Mouse (Mus musculus) C2C12 (cell line): Measurements from ENCODE around the gene Vgll4. TPM values are rescaled to one million over a fixed set of nuclear protein-coding genes. Genes with fewer than 3 reads are reported as not detected.

Experiments used
- H3K27me3 ChIP-seq: one replicate; pipeline ENCODE4 v1.6.1; 2011; ENCODE audit not compliant: control insufficient read depth, insufficient read depth, insufficient read length
- H3K36me3 ChIP-seq: one replicate; pipeline ENCODE4 v1.6.1; 2011; ENCODE audit not compliant: control insufficient read depth, insufficient read depth
- H3K4me3 ChIP-seq: one replicate; pipeline ENCODE4 v1.5.1; 2011; ENCODE audit warnings: mild to moderate bottlenecking, control low read depth; ENCODE audit not compliant: poor library complexity, insufficient read depth, severe bottlenecking
- H3K79me2 ChIP-seq: one replicate; pipeline ENCODE4 v1.6.1; 2011; ENCODE audit not compliant: control insufficient read depth, insufficient read depth
- H3K79me3 ChIP-seq: one replicate; pipeline ENCODE4 v1.6.1; 2011; ENCODE audit warnings: low read depth, control low read depth
- H3ac ChIP-seq: one replicate; pipeline ENCODE3; 2011; ENCODE audit warnings: low read depth; ENCODE audit not compliant: control insufficient read depth, insufficient read length
- CEBPB ChIP-seq: IDR thresholded peaks from one replicate; pipeline ENCODE4 v1.6.1; 2011; ENCODE audit warnings: low read depth, mild to moderate bottlenecking, control low read depth, moderate library complexity
- CTCF ChIP-seq: IDR thresholded peaks from one replicate; pipeline ENCODE4 v1.5.1; 2011; ENCODE audit not compliant: control insufficient read depth, insufficient read depth, insufficient read length
- FOSL1 ChIP-seq: IDR thresholded peaks from one replicate; pipeline ENCODE4 v1.8.0; 2011; ENCODE audit warnings: mild to moderate bottlenecking, low read length; ENCODE audit not compliant: poor library complexity, insufficient read depth, severe bottlenecking
- MAX ChIP-seq: IDR thresholded peaks from one replicate; pipeline ENCODE4 v1.6.1; 2011; ENCODE audit warnings: mild to moderate bottlenecking, control low read depth
- MYOD1 ChIP-seq: IDR thresholded peaks from one replicate; pipeline ENCODE4 v1.6.1; 2011; ENCODE audit warnings: low read depth; ENCODE audit not compliant: control insufficient read depth, insufficient read length
- MYOG ChIP-seq: IDR thresholded peaks from one replicate; pipeline ENCODE4 v1.6.1; 2011; ENCODE audit not compliant: control insufficient read depth, insufficient read length; ENCODE audit errors: extremely low read depth
- USF1 ChIP-seq: IDR thresholded peaks from one replicate; pipeline ENCODE4 v1.6.1; 2011; ENCODE audit warnings: low read depth, mild to moderate bottlenecking, control low read depth, moderate library complexity
- polyA plus RNA-seq: library from polyadenylated mRNA; unstranded; fragments of >200 nt; fragmentation: generic; extraction: Trizol; gene quantifications from one replicate; pipeline ENCODE4 v1.2.1, GENCODE M21; 2012; ENCODE audit warnings: missing spikeins

Gene Vgll4
- polyA plus RNA-seq, 1 experiment = 30.7 TPM

DNA sequence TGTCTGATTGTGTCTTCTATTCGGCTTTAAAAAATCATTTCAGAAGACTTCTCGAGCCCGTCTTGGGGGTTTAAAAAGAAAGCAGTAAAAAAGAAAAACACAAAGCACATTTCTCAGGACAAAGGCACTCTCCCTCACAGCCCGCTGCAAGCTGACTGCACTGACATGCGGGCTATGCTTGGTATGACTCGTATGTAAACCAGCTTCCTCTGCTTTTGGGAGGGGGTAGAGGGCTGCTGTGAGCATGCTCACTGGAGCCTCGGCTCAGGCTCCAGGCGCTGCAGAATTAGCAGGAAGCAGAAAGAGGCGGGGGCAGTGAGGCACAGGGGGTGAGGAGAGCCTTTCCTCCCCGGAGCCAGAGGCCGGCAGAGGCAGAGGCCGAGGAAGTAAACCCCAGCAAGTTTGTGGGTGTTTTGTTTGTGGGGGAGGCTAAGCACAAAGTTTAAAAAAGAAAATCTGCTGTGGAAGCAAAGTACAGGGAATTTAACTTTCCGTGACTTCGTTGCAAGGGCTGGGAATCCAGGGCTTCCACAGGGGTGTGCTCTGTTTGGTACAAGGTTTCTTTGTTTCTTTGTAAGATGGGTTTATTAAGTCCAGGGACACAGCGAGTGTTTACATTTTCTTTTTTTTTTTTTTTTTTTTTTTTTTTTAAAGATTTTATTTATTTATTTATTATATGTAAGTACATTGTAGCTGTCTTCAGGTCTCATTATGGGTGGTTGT is 48.0 kb downstream of the Vgll4 start:
- TF ChIP-seq FOSL1 (no peak), MAX (peak; percentile 87)
- no peaks in the 10 kb centered on the region for H3K27me3 ChIP-seq
- peak overlapping the region; percentile 68 for H3ac ChIP-seq
- peak overlapping the region; percentile 68 for H3K4me3 ChIP-seq
- H3K79me3 ChIP-seq = peaks cover 47% of the 10 kb centered on the region
- H3K79me2 ChIP-seq = peaks cover 49% of the 10 kb centered on the region
- peaks cover 3% of the 10 kb centered on the region for H3K36me3 ChIP-seq

DNA sequence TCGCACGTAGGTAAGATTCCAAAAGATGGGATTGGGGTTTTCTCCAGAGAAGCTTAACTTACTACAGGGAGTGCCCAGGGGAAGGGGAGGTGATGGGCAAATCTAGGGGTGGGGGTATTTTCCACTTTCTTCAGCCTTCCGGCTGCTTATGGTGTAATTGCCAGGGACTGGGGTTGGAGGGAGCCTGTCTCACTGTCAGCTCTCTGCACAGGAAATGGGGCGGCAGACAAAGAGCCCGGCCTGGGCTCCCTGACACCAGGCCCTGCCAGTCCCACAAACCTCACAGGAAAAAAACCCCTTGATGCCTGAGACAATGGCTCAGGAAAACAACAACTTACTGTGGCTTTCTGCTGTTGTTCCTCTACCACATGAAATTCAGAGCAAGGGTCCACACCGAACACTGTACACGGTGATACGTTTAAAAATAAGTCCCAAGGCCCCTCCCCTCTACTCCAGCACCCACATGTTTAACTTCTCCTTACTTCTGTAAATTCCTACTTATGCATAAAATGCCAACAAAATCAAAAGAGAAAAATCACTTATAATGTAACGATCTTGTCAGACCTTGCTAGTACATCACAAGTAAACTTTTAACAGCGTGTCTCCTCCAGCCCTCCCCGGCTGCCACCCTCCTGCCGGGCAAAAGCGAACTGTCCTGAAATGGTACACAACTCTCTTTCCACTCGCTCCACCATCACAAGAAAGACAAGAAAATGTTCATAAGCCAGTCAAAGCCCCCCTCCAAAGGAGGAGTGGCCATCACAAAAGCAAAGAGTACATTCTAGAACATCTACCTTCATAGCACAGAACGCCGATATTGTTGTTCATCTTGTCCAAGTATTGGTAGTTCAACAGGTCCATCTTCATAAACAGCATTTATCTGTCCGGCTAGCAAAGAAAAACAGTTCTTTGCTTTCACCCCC is 49.0 kb downstream of the Vgll4 start:
- Histone ChIP-seq H3K79me2 (peaks cover 59% of the 10 kb centered on the region), H3K4me3 (peak overlapping the region; percentile 68), H3ac (peak overlapping the region; percentile 68), H3K36me3 (peaks cover 3% of the 10 kb centered on the region), H3K27me3 (no peaks in the 10 kb centered on the region), H3K79me3 (peaks cover 56% of the 10 kb centered on the region)
- TF ChIP-seq FOSL1 (no peak), CEBPB (peak; percentile 20), MAX (peak; percentile 45), MYOG (no peak), USF1 (no peak)

DNA sequence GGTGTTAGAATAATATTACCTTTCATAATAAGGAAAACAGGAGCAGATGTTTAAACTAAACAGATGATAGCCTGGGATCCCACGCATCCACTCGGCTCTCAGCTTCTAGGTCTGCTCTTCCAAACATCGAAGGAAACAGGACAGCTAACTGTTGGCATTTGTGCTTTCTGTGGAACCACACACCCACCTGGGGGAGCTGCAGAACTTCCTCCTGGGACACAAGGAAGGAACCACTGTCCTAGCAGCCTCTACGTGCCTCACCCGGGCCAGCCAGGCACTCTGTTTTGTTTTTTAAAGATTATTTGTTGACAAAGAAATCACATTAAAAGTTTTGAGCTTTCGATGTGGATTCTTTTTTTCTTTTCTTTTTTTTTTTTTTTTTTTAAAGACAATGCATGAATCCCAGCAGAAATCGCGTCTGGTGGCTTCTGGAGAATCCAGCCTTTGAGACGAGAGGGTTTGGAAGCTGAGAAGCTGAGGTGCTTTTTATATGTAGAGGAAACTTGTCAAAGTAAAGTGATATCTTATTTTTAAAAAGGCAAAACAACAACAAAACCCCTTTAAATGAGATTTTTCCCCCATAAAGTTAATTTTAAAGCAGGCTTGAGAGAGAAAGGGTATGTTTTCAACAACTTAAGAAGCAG is 50.0 kb downstream of the Vgll4 start:
- peaks cover 3% of the 10 kb centered on the region for H3K36me3 ChIP-seq
- H3K4me3 ChIP-seq = peak overlapping the region; percentile 68
- H3K79me3 ChIP-seq = peaks cover 65% of the 10 kb centered on the region
- peaks cover 69% of the 10 kb centered on the region for H3K79me2 ChIP-seq
- H3ac ChIP-seq = peak overlapping the region; percentile 68
- H3K27me3 ChIP-seq = no peaks in the 10 kb centered on the region
- TF ChIP-seq MAX (no peak), CTCF (no peak), CEBPB (no peak), MYOD1 (no peak), MYOG (no peak), USF1 (no peak), FOSL1 (no peak)

DNA sequence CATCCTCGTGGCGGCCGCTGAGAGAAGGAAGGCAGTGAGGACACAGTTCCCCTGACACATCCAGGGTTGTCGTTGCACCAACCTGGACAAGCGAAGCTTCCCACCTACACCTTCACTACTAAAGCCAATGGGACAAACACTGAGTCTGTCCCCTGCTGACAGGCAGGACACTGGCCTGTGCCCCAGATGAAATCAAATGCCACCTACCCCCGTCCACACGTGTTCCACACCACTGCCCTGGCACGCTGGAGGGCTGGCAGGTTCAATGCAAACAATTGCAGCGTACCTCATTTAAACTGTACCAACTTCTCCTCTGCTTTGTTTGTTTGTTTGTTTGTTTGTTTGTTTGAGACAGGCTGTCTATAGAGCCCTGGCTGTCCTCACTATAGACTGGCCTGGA is 50.8 kb downstream of the Vgll4 start:
- Histone ChIP-seq H3K36me3 (peaks cover 7% of the 10 kb centered on the region), H3K4me3 (peak overlapping the region; percentile 68), H3K79me2 (peaks cover 77% of the 10 kb centered on the region), H3K79me3 (peaks cover 73% of the 10 kb centered on the region), H3K27me3 (no peaks in the 10 kb centered on the region), H3ac (peak overlapping the region; percentile 61)
- TF ChIP-seq MAX (no peak), USF1 (no peak), CTCF (no peak), MYOG (no peak), MYOD1 (no peak), FOSL1 (no peak), CEBPB (no peak)

DNA sequence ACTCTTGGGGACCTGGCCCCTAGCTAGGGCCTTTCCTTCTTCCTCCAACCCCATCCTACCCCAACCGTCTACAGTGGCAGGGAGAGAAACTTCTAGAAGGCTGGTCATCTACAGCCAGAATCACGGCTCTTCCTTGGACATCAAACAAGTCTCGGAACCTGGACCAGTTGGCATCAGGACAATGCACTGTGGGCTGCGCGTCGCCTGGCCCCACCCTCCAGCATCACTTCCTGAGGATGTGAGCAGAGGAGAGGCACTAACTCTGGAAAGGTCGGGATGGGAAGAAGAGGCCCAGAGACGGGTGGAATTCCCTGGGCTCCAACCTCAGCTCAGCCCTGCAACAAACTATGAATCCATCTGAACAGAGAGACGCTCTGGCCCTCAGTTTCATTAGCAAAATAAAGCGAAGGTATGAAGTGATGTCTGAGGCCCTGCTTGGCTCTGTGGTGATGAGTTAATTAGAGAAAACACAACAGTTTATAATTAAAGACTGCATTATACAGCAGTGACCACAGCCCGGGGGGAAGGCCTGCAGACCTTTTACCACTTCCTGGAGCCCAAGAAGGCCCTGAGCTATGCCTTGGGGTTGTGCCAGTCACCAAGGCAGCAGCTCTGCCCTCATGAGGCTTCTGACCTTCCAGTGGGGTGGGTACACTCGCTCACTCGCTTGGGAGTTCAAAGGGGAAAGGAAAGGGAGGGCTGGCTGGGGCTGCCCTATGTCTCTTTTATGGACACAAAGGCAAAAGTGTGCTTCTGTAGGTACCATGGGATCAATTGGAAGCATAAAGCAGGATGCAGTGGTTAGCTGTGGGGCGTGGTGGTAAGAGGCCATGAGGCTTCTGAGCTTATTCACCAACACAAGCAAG is 51.8 kb downstream of the Vgll4 start:
- Histone ChIP-seq H3K79me3 (peaks cover 83% of the 10 kb centered on the region), H3K79me2 (peaks cover 87% of the 10 kb centered on the region), H3K4me3 (peak overlapping the region; percentile 14), H3K36me3 (peaks cover 10% of the 10 kb centered on the region), H3ac (peak overlapping the region; percentile 50), H3K27me3 (no peaks in the 10 kb centered on the region)
- TF ChIP-seq MYOD1 (no peak), MYOG (no peak), USF1 (no peak), MAX (no peak), FOSL1 (no peak), CEBPB (no peak), CTCF (no peak)
